Mouse (Mus musculus) adipocyte (in vitro differentiated cells): ENCODE measurements at regions not wholly inside any gene's neighbourhood (a gene's known extent, or its start where the extent isn't known, plus 50 kb on each side); places are given as distances from the start of the nearest gene placed in this dataset.

Source experiments
- DNase-seq: peaks from one replicate; pipeline ENCODE4 v3.0.0-alpha.2; 2016; ENCODE audit warnings: low spot score

- DNase-seq: peak; percentile 83
Observed at GRCm38 (mm10) chr9:23064001-23064400, 158.9 kb upstream of the Bmper start.

- DNase-seq: peak; percentile 54
Observed at GRCm38 (mm10) chr9:23064811-23065210, 158.1 kb upstream of the Bmper start.

GRCm38 (mm10) chr9:23068101-23068791, 154.6 kb upstream of the Bmper start:
- no peak for DNase-seq

- DNase-seq: no peak
Observed at GRCm38 (mm10) chr9:23069161-23069560, 153.7 kb upstream of the Bmper start.

GRCm38 (mm10) chr9:23071006-23071405, 151.9 kb upstream of the Bmper start:
- peak; percentile 60 for DNase-seq

GRCm38 (mm10) chr9:23072741-23073140, 150.1 kb upstream of the Bmper start:
- no peak for DNase-seq

GRCm38 (mm10) chr9:23083562-23083961, 139.3 kb upstream of the Bmper start:
- peak; percentile 77 for DNase-seq

- no peak for DNase-seq
Observed at GRCm38 (mm10) chr9:23089339-23089738, 133.5 kb upstream of the Bmper start.

GRCm38 (mm10) chr9:23097134-23097789, 125.6 kb upstream of the Bmper start:
- DNase-seq: no peak

GRCm38 (mm10) chr9:23101584-23101983, 121.3 kb upstream of the Bmper start:
- no peak for DNase-seq

GRCm38 (mm10) chr9:23101990-23102796, 120.7 kb upstream of the Bmper start:
- DNase-seq: peak; percentile 38

GRCm38 (mm10) chr9:23111500-23111899, 111.4 kb upstream of the Bmper start:
- no peak for DNase-seq

GRCm38 (mm10) chr9:23115026-23115425, 107.8 kb upstream of the Bmper start:
- DNase-seq: no peak

GRCm38 (mm10) chr9:23115540-23115939, 107.3 kb upstream of the Bmper start:
- DNase-seq: no peak

- DNase-seq: no peak
Observed at GRCm38 (mm10) chr9:23116311-23116710, 106.6 kb upstream of the Bmper start.

- no peak for DNase-seq
Observed at GRCm38 (mm10) chr9:23119811-23120210, 103.1 kb upstream of the Bmper start.

GRCm38 (mm10) chr9:23120814-23121213, 102.1 kb upstream of the Bmper start:
- DNase-seq: peak; percentile 86

GRCm38 (mm10) chr9:23122524-23122923, 100.4 kb upstream of the Bmper start:
- DNase-seq: no peak

- DNase-seq: no peak
Observed at GRCm38 (mm10) chr9:23123452-23123851, 99.4 kb upstream of the Bmper start.

- no peak for DNase-seq
Observed at GRCm38 (mm10) chr9:23125761-23126704, 96.8 kb upstream of the Bmper start.

GRCm38 (mm10) chr9:23127338-23128017, 95.4 kb upstream of the Bmper start:
- no peak for DNase-seq
